Mouse (Mus musculus) megakaryocyte-erythroid progenitor cell, adult 5-6 weeks (primary cell): ENCODE measurements around the gene Rnase2b. TPM values are rescaled to one million over a fixed set of nuclear protein-coding genes. Genes with fewer than 3 reads are reported as not detected.
A peak's percentile ranks its signal among the peaks of the same experiment; 100 is the strongest.
"Not testable (repeated sequence)": the region's sequence is repeated elsewhere in the genome, so short reads cannot be mapped to it uniquely, and the experiment has no call there.

ENCODE experiments used
- ATAC-seq: replicated peaks from 2 replicates; pipeline ENCODE4 v1.8.0; 2016; ENCODE audit warnings: mild to moderate bottlenecking, inconsistent platforms; ENCODE audit not compliant: severe bottlenecking, poor library complexity, low FRiP score, low TSS enrichment
- total RNA-seq, 2 experiments: library from RNA; stranded (forward) in 1 of 2; stranded (reverse) in 1 of 2; fragments of 200-1000, 215-1000 nt in 1 of 2; fragments of >200 nt in 1 of 2; fragmentation: Nextera tagmentation in 1 of 2; gene quantifications; 2 replicates each; pipeline ENCODE4 v1.2.3; 2014 to 2017

Gene Rnase2b
- total RNA-seq, 2 experiments from 2014 or later, result not detected

- peak; percentile 39 for ATAC-seq
These were observed 12.9 kb upstream of the Rnase2b start for GRCm38 (mm10) chr14:51149164-51149563.

DNA sequence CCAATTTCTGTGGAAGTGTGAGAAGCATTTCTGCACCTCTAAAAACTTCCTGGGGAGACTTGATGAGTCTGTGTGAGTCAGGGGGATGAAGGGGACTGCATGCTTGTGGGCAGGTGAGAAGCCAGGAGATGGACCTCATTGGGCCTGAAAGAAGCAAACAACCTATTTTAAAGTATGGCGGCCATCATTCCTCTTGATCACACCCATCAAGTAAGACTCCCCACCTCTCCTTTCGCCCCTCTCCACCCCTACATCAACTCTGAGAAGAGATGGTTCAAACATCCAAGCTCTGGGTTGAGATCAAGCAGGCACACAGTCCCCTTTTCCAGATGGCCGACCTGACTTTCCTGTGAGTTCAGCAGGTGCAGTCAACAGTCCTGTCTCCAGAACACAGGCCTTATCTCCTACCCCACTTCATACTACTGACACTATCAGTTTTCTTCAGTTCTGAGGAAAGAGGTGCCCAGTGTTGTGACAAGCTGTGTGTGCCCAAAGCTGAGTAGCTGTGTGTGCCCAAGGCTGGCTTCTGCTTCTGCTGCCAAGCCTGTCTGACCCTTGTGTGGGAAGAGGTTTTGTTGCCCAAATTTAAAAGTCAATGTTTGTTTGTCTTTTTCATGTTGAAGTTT, 11.7 kb upstream of the Rnase2b start:
- peak; percentile 94 for ATAC-seq

DNA sequence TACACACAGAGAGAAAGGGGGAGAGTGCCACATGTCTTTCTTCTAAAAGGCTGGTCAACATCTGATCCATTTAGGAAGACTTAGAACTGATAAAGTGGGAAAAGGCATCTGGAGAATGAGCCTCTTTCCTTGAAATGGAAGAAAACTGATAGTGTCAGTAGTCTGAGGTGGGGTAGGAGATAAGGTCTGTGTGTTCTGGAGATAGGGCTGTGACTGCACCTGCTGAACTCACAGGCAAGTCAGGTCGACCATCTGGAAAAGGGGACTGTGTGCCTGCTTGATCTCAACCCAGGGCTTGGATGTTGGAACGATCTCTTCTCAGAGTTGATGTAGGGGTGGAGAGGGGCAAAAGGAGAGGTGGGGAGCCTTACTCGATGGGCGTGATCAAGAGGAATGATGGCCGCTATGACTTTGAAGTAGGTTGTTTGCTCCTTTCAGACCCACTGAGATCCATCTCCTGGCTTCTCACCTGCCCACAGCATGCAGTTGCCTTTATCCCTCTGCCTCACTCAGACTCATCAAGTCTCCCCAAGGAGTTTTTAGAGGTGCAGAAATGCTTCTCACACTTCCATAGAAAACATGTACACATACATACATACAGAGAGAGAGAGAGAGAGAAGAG, 9.7 kb upstream of the Rnase2b start:
- ATAC-seq, result peak; percentile 37; the same call in 1 of the 2 replicates

DNA sequence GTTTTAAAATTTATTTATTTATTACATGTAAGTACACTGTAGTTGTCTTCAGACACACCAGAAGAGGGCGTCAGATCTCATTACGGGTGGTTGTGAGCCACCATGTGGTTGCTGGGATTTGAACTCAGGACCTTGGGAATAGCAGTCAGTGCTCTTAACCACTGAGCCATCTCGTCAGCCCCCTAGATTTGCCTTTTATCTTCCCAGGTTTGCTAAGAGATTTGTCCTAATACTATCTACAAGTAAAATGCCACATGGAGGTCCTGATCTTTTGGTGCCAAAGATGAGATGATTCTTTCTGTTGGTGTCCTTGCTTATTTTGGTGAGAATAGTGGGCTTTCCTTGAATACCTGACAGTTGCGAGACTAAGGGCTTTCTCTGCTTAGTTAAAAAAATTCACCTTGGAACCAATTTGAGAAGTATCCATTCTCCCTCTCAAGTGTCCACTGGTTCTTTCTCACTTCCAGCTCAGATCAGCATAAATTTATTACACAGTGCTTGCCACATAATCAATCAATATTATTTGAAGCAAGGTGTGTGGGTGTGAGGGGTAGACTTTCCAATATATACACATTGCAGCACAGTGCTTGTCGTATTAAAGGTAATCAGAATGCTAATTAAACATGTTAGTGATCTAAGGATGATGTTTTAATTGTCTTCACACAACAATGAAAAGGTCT, 5.9 kb upstream of the Rnase2b start:
- no peak for ATAC-seq

DNA sequence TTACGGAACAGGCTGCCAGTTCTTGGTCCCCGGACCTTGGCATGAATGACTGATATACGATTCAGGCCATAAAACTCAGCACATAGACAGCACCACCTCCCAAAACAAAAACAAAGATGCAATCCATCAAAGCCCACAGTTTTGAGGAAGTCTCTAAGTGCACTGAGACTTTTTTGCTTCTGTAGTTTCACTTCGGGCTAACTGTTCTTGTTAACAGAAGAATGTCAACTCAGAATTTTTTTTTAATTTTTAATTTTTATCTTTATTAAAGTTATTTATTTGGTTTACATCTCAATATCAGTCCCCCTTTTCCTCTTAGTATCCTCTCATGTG, 5.4 kb upstream of the Rnase2b start:
- no peak for ATAC-seq

DNA sequence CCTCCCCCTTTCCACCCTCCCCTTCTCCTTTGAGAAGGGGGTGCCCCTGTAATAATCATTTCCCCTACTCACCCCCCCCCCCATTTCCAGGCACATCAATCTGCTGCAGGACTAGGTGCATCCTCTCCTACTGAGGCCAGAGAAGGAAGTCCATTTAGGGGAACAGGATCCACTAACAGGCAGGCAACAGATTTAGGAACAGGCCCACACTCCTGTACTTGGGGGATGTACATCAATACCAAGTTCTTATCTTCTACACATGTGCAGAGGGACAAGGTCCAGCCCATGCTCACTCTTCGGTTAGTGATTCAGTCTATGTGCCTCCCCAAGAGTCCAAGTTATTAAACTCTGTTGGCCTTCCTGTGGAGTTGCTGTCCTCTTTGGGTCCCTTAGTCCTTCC, 5.0 kb upstream of the Rnase2b start:
- no peak for ATAC-seq

- ATAC-seq, result not testable (repeated sequence)
These were observed 1.3 kb downstream of the Rnase2b start for GRCm38 (mm10) chr14:51163323-51163722.

DNA sequence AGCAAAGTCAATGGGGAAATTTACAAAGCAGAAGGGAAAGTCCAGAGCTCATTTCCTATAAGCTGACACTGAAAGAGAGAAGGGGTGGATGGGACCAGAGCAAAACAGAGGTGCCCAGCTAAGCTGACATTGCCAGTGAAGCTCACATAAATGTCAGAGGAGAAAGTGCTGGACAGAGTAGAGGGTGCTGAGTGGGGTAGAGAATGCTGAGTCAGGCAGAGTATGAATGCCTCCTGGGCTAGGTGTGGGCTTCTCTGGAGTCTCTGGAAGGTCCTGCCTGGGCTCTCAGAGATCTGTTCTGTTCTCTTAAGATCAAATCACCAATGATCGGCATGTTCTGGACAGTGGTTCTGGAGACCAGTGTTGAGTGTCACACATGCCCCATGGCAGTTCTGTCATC, 3.4 kb downstream of the Rnase2b start:
- ATAC-seq, result no peak

DNA sequence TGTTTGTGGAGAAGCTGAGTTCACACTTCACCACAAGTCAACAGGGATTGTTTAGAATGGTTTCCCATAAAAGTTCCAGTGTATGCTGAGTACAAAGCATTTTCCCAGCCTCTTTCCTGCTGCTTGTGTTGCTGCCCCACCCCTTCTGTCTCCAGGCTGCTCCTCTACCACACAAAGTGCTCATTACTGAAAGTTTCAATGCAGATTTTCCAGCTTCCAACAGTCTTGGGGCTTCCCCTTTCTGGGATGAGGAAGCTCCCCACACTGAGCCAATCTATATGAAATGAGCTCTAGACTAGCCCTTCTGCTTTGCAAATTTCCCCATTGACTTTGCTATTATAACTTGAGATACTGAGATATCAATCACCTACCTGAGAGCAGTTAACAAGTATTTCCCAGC, 4.0 kb downstream of the Rnase2b start:
- no peak for ATAC-seq

GRCm38 (mm10) chr14:51172095-51172865, 10.2 kb downstream of the Rnase2b start:
- ATAC-seq, result peak; percentile 64; the same call in 1 of the 2 replicates

DNA sequence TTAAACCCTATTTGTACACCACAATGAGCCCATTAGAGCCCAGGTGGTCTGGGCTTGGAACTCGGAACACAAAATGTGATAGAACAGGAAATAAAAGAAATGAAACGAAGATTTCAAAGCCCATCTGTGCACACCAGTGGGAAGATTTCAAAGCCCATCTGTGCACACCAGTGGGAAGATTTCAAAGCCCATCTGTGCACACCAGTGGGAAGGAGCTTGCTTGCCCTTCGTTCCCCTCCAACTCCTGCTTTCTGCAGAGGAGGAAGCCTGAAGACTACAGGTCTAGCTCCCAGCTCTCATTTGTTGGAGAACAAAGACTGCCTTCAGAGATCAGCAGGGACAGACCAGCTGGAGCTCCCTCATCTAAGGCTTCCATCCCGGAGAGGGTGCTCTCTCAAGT, 10.9 kb downstream of the Rnase2b start:
- not testable (repeated sequence) for ATAC-seq

DNA sequence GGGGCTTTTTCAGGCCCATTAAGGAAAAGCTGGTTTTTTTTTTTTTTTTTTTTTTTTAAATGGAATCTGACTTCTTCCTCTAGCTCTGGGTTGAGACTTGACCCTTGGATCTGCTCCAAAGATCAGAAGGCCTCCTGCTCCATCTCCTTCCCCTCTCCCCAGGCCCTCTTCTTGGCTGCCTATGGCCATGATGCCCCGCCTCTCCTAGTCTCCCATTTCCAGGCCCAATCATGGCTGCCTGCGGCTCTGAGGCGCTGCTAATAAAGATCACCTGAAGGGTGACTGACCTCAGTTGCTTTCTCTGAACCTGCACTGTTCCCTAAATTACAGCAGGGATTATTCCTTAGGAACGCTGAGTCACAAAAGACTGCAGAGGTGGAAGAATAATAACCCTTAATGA, 11.8 kb downstream of the Rnase2b start:
- ATAC-seq, result no peak

DNA sequence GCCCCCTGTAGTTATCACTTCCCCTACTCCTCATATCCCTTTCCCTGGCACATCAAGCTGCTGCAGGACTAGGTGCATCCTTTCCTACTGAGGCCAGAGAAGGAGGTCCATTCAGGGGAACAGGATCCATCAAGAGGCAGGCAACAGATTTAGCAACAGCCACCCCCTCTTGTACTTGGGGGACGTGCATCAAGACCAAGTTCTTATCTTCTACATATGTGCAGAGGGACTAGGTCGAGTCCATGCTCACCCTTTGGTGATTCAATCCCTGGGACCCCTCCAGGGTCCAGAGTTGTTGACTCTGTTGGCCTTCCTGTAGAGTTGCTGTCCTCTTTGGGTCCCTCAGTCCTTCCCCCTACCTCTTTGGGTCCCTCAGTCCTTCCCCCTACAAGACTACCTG, 19.0 kb downstream of the Rnase2b start:
- not testable (repeated sequence) for ATAC-seq

GRCm38 (mm10) chr14:51195681-51196080, 33.6 kb downstream of the Rnase2b start:
- no peak for ATAC-seq

DNA sequence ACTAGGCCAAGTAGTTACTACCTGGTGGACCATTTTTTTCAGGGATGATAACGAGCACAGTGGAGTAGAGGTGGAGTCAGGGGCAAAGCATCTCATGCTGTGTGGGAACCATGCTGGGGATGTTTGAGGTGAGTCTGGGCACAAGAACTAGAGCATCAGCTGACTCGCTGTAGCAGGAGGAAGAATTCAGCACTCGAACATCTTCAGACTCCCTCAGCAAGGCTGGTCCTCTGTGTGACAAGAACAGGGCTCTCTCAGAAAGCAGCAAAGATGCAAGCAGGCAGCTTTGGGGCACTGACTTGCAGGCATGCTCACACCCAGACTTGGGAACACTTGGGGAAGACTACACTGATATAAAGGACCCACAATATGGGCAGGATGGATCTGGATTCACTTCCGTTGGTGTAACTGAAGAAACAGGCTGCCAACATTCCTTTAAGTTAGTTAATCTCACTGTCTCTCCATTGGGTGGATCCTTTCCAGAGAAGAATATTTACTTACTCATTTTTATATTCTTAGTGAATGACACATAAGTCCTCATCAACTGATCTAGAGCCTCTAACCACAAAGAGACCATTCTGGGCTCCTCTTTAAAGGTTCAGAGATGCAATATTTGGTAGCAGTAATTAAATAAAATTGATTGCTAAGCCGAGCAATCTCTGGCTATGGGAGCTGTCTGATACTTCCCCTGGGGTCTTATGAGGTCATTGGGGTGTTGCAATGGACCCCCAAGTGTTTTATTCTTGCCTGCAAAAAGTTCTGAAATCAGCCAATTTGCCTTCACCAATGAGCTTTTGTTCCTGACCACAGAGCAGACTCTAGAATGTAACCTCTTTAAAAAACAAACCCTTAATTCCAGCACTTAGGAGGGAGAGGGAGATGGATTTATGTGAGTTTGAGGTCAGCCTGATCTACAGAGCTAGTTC, 37.3 kb downstream of the Rnase2b start, which contains the start of gene Ang2:
TSS of gene Ang2 (minus strand) at position 51 of the 926 bp plus-strand sequence.
- ATAC-seq, result no peak

DNA sequence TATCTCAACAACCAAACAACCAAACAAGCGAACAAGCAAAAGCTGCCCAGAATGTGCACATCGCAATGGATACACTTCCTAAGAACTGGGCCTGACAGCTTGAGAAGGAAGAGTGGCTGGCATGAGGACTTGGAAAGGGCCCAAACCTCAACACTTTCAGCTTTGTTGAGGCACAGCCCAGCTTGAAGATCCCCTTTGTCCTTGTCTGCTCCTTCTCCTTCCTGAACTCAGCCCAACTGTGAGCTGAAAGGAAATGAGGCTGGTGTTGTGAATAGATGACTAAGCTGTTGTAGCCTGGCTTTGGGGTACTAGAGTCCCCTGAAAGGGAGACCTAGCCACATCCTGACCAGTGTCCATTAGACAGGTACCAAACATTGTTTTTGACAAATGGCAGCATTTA, 38.0 kb downstream of the Rnase2b start:
- no peak for ATAC-seq

- ATAC-seq, result no peak
These were observed 38.4 kb downstream of the Rnase2b start for GRCm38 (mm10) chr14:51200466-51200865.

GRCm38 (mm10) chr14:51203115-51203514, 41.1 kb downstream of the Rnase2b start, which contains the start of gene Ear14:
Gene Ear14, plus strand, starts transcription at chr14:51203391.
- no peak for ATAC-seq
